Mouse (Mus musculus) heart, embryonic 15.5 days (tissue): ENCODE measurements around the gene Ccdc155. TPM values are rescaled to one million over a fixed set of nuclear protein-coding genes. Genes with fewer than 3 reads are reported as not detected.
A peak's percentile ranks its signal among the peaks of the same experiment; 100 is the strongest.
"Not testable (repeated sequence)": the region's sequence is repeated elsewhere in the genome, so short reads cannot be mapped to it uniquely, and the experiment has no call there.

ENCODE experiments used
- ATAC-seq: fragments of 200-750 bp; cut with Nextera tagmentation; replicated peaks from 2 replicates; pipeline ENCODE4 v1.8.0; 2017; ENCODE audit warnings: low read depth, moderate TSS enrichment; ENCODE audit not compliant: insufficient number of reproducible peaks, insufficient read depth, low FRiP score
- H3K27ac ChIP-seq: fragments of 300-500 bp; sonication (generic); 2 replicates; pipeline ENCODE4 v1.5.1; 2015; ENCODE audit warnings: mild to moderate bottlenecking, inconsistent platforms
- H3K27me3 ChIP-seq: fragments of 300-500 bp; sonication (generic); 2 replicates; pipeline ENCODE4 v1.6.1; 2015; ENCODE audit warnings: inconsistent platforms
- H3K36me3 ChIP-seq: fragments of 300-500 bp; sonication (generic); 2 replicates; pipeline ENCODE4 v1.6.1; 2015; ENCODE audit warnings: mild to moderate bottlenecking, inconsistent platforms
- H3K4me1 ChIP-seq: fragments of 300-500 bp; sonication (generic); replicated peaks from 2 replicates; pipeline ENCODE4 v1.6.1; 2015; ENCODE audit warnings: inconsistent platforms
- H3K4me2 ChIP-seq: fragments of 300-500 bp; sonication (generic); 2 replicates; pipeline ENCODE4 v1.6.1; 2015; ENCODE audit warnings: inconsistent platforms, mild to moderate bottlenecking, moderate library complexity
- H3K4me3 ChIP-seq: fragments of 300-500 bp; sonication (generic); 2 replicates; pipeline ENCODE4 v1.5.1; 2015; ENCODE audit warnings: mild to moderate bottlenecking, inconsistent platforms
- H3K9ac ChIP-seq: fragments of 300-500 bp; sonication (generic); 2 replicates; pipeline ENCODE4 v1.6.1; 2015; ENCODE audit warnings: mild to moderate bottlenecking, inconsistent platforms
- H3K9me3 ChIP-seq: fragments of 300-500 bp; sonication (generic); replicated peaks from 2 replicates; pipeline ENCODE4 v1.6.1; 2016; ENCODE audit warnings: inconsistent platforms
- WGBS: fragments of 180-500 bp; shearing (Covaris S2); methylation state at CpG from one replicate; pipeline ENCODE4 v1.1.7; 2015; ENCODE audit warnings: mixed read lengths; 5-methylcytosine and 5-hydroxymethylcytosine counted together
- polyA plus RNA-seq: library from polyadenylated mRNA; unstranded; fragments of >200 nt; fragmentation: Nextera tagmentation; extraction: Ambion mirVana; gene quantifications from 2 replicates; pipeline ENCODE4 v1.2.1, GENCODE M21; 2015

Gene Ccdc155
- polyA plus RNA-seq, 1 experiment from 2014 or later, result 0.53 TPM

- Histone ChIP-seq H3K27me3 (peaks cover 76% of the 10 kb centered on the region), H3K4me1 (peaks cover 12% of the 10 kb centered on the region), H3K9me3 (peaks cover 11% of the 10 kb centered on the region), H3K4me3 (0 out of 2 replicates have a peak overlapping the region, but pooled peaks have one; percentile 6), H3K4me2 (no peak overlapping the region), H3K9ac (no peak overlapping the region), H3K36me3 (0 out of 2 replicates have a peak, but pooled peaks cover 5% of the 10 kb centered on the region), H3K27ac (no peak overlapping the region)
- 4% methylated on average over 28 of the region's 29 CpGs for WGBS
- peak; percentile 37; the same call in 1 of the 2 replicates for ATAC-seq
These were observed 30.0 kb downstream of the Ccdc155 start for GRCm38 (mm10) chr7:45174567-45175280.

- not testable (repeated sequence) for H3K9ac ChIP-seq, H3K4me3 ChIP-seq, ATAC-seq, H3K36me3 ChIP-seq, H3K4me2 ChIP-seq, H3K27ac ChIP-seq
- Histone ChIP-seq H3K27me3 (peaks cover 76% of the 10 kb centered on the region), H3K4me1 (peaks cover 12% of the 10 kb centered on the region), H3K9me3 (peaks cover 18% of the 10 kb centered on the region)
- 55% methylated on average over 1 of the region's 1 CpGs for WGBS
These were observed 30.9 kb downstream of the Ccdc155 start for GRCm38 (mm10) chr7:45173772-45174171.

- peaks cover 18% of the 10 kb centered on the region for H3K9me3 ChIP-seq
- H3K4me3 ChIP-seq, result no peak overlapping the region
- H3K4me1 ChIP-seq, result peaks cover 12% of the 10 kb centered on the region
- no peak overlapping the region for H3K27ac ChIP-seq
- H3K9ac ChIP-seq, result no peak overlapping the region
- 59% methylated on average over 7 of the region's 7 CpGs for WGBS
- ATAC-seq, result no peak
- peaks cover 76% of the 10 kb centered on the region for H3K27me3 ChIP-seq
- H3K36me3 ChIP-seq, result 0 out of 2 replicates have a peak, but pooled peaks cover 5% of the 10 kb centered on the region
- H3K4me2 ChIP-seq, result no peak overlapping the region
These were observed 31.7 kb downstream of the Ccdc155 start for GRCm38 (mm10) chr7:45172974-45173373.

- Histone ChIP-seq H3K4me1 (peaks cover 6% of the 10 kb centered on the region; the same call in 1 of the 2 replicates), H3K27ac (no peak overlapping the region), H3K4me2 (no peak overlapping the region), H3K9ac (no peak overlapping the region), H3K27me3 (peaks cover 76% of the 10 kb centered on the region), H3K36me3 (0 out of 2 replicates have a peak, but pooled peaks cover 5% of the 10 kb centered on the region), H3K4me3 (no peak overlapping the region), H3K9me3 (peaks cover 18% of the 10 kb centered on the region)
- WGBS, result 90% methylated on average over 3 of the region's 3 CpGs
- ATAC-seq, result no peak
These were observed 35.2 kb downstream of the Ccdc155 start for GRCm38 (mm10) chr7:45169495-45169894.

- peaks cover 11% of the 10 kb centered on the region for H3K4me1 ChIP-seq
- ATAC-seq, result no peak
- H3K4me2 ChIP-seq, result no peak overlapping the region
- H3K9me3 ChIP-seq, result peaks cover 18% of the 10 kb centered on the region
- 0 out of 2 replicates have a peak, but pooled peaks cover 5% of the 10 kb centered on the region for H3K36me3 ChIP-seq
- 0 out of 2 replicates have a peak overlapping the region, but pooled peaks have one; percentile 7 for H3K4me3 ChIP-seq
- H3K9ac ChIP-seq, result no peak overlapping the region
- H3K27ac ChIP-seq, result no peak overlapping the region
- WGBS, result 11% methylated on average over 24 of the region's 24 CpGs
- peaks cover 77% of the 10 kb centered on the region for H3K27me3 ChIP-seq
These were observed 36.0 kb downstream of the Ccdc155 start for GRCm38 (mm10) chr7:45168656-45169055.

GRCm38 (mm10) chr7:45167761-45168445, 36.8 kb downstream of the Ccdc155 start:
- Histone ChIP-seq H3K9ac (no peak overlapping the region), H3K4me2 (no peak overlapping the region), H3K27me3 (peaks cover 80% of the 10 kb centered on the region), H3K27ac (no peak overlapping the region), H3K4me1 (peaks cover 12% of the 10 kb centered on the region), H3K9me3 (peaks cover 18% of the 10 kb centered on the region), H3K36me3 (0 out of 2 replicates have a peak, but pooled peaks cover 5% of the 10 kb centered on the region), H3K4me3 (no peak overlapping the region)
- no peak for ATAC-seq
- WGBS, result 4% methylated on average over 19 of the region's 19 CpGs

GRCm38 (mm10) chr7:45166950-45167401, 37.7 kb downstream of the Ccdc155 start:
- Histone ChIP-seq H3K4me1 (peaks cover 18% of the 10 kb centered on the region), H3K4me2 (no peak overlapping the region), H3K36me3 (0 out of 2 replicates have a peak, but pooled peaks cover 5% of the 10 kb centered on the region), H3K9ac (no peak overlapping the region), H3K9me3 (peaks cover 17% of the 10 kb centered on the region), H3K27me3 (peaks cover 86% of the 10 kb centered on the region), H3K4me3 (no peak overlapping the region), H3K27ac (no peak overlapping the region)
- WGBS, result 25% methylated on average over 10 of the region's 10 CpGs
- no peak for ATAC-seq

GRCm38 (mm10) chr7:45165701-45166100, 39.0 kb downstream of the Ccdc155 start:
- 54% methylated on average over 11 of the region's 11 CpGs for WGBS
- Histone ChIP-seq H3K4me1 (peaks cover 20% of the 10 kb centered on the region), H3K9me3 (peaks cover 16% of the 10 kb centered on the region), H3K9ac (no peak overlapping the region), H3K4me3 (no peak overlapping the region), H3K4me2 (no peak overlapping the region), H3K27me3 (peaks cover 80% of the 10 kb centered on the region), H3K27ac (no peak overlapping the region), H3K36me3 (0 out of 2 replicates have a peak, but pooled peaks cover 5% of the 10 kb centered on the region)
- ATAC-seq, result no peak

- 42% methylated on average over 5 of the region's 5 CpGs for WGBS
- H3K4me2 ChIP-seq, result 0 out of 2 replicates have a peak overlapping the region, but pooled peaks have one; percentile 65
- H3K9ac ChIP-seq, result no peak overlapping the region
- H3K27ac ChIP-seq, result no peak overlapping the region
- peaks cover 76% of the 10 kb centered on the region for H3K27me3 ChIP-seq
- peaks cover 20% of the 10 kb centered on the region for H3K4me1 ChIP-seq
- no peak overlapping the region for H3K4me3 ChIP-seq
- no peak for ATAC-seq
- peaks cover 8% of the 10 kb centered on the region for H3K9me3 ChIP-seq
- 0 out of 2 replicates have a peak, but pooled peaks cover under 1% of the 10 kb centered on the region for H3K36me3 ChIP-seq
These were observed 39.9 kb downstream of the Ccdc155 start for GRCm38 (mm10) chr7:45164833-45165232.

GRCm38 (mm10) chr7:45163735-45164490, 40.8 kb downstream of the Ccdc155 start, which contains the start of gene Slc17a7:
Slc17a7 (plus strand) TSS chr7:45163949.
- no peak for ATAC-seq
- Histone ChIP-seq H3K27ac (no peak within 1 kb of the TSS), H3K4me2 (peak within 1 kb of the TSS; percentile 65), H3K4me3 (peak within 1 kb of the TSS; percentile 43), H3K4me1 (peaks cover 20% of the 10 kb centered on the region), H3K9me3 (no peaks in the 10 kb centered on the region), H3K27me3 (peaks cover 67% of the 10 kb centered on the region), H3K36me3 (peaks cover 6% of the 10 kb centered on the region; the same call in 1 of the 2 replicates), H3K9ac (peak within 1 kb of the TSS; percentile 26)
- WGBS, result 3% methylated on average over 41 of the region's 41 CpGs
